ENCODE assay signal across 8 mouse cellular contexts in the genomic region with DNA sequence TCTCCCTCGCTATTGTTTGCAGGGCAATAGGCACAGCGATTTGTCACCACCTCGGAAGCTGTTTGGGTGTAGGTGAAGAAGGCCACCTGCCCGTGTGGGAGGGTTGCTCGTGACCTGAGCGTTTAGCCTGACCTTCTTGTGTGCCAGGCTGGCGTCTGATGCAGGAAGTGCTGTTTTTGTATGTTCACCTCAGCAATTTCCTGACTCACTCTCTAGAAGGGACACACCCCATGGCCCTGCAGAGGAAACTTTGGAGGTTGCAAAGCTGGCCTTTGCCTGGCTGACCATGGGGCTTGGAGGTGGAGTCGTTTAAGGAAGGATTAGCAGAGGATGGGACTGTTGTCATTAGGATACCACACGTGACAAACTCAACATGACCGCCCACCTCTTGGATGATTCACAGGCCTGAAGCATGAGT. TPM values are rescaled to one million over a fixed set of nuclear protein-coding genes. Genes with fewer than 3 reads are reported as not detected.
DNase-seq lines count a peak whose midpoint lies in the region; ATAC-seq and TF ChIP-seq lines count a peak whose summit lies in the region.

No protein-coding gene starts in this region.

- no peaks in the 10 kb centered on the region for H3K36me3 ChIP-seq in forebrain, embryonic 10.5 days (replicated peaks)
- H3K36me3 ChIP-seq in forebrain, embryonic 13.5 days (ENCODE audit: poor library complexity, severe bottlenecking) = no peaks in the 10 kb centered on the region
- H3K36me3 ChIP-seq in intestine, postnatal 0 days (ENCODE audit: control insufficient read depth, insufficient read depth) = no peaks in the 10 kb centered on the region
- peaks cover 24% of the 10 kb centered on the region for H3K36me3 ChIP-seq in megakaryocyte, embryonic 14.5 days (replicated peaks; ENCODE audit: low read length)

- H3K27me3 ChIP-seq in forebrain, embryonic 10.5 days (ENCODE audit: poor library complexity, severe bottlenecking) = no peaks in the 10 kb centered on the region
- no peaks in the 10 kb centered on the region for H3K27me3 ChIP-seq in forebrain, embryonic 13.5 days
- H3K27me3 ChIP-seq in Patski = no peaks in the 10 kb centered on the region
- H3K27me3 ChIP-seq in intestine, postnatal 0 days (replicated peaks; ENCODE audit: control insufficient read depth, insufficient read depth, low read length) = no peaks in the 10 kb centered on the region
- no peaks in the 10 kb centered on the region for H3K27me3 ChIP-seq in megakaryocyte, embryonic 14.5 days (replicated peaks)

- H3K9ac ChIP-seq in forebrain, embryonic 13.5 days = no peak overlapping the region
- H3K9ac ChIP-seq in intestine, postnatal 0 days (ENCODE audit: low read depth, low read length) = no peak overlapping the region

- H3K4me3 ChIP-seq in forebrain, embryonic 10.5 days = no peak overlapping the region
- no peak overlapping the region for H3K4me3 ChIP-seq in forebrain, embryonic 13.5 days
- H3K4me3 ChIP-seq in intestine, postnatal 0 days (ENCODE audit: low read depth, low read length) = no peak overlapping the region
- peak overlapping the region; percentile 34 for H3K4me3 ChIP-seq in megakaryocyte, embryonic 14.5 days (replicated peaks)

- CTCF ChIA-PET in Patski (lab: Charles Lee) = no interaction called here

- H3K4me1 ChIP-seq in forebrain, embryonic 10.5 days = peaks cover 30% of the 10 kb centered on the region
- H3K4me1 ChIP-seq in forebrain, embryonic 13.5 days = no peaks in the 10 kb centered on the region
- no peaks in the 10 kb centered on the region for H3K4me1 ChIP-seq in intestine, postnatal 0 days (replicated peaks; ENCODE audit: control insufficient read depth, insufficient read depth, low read length)
- H3K4me1 ChIP-seq in megakaryocyte, embryonic 14.5 days = peaks cover 84% of the 10 kb centered on the region

- H3K9me3 ChIP-seq in forebrain, embryonic 10.5 days = no peaks in the 10 kb centered on the region
- H3K9me3 ChIP-seq in forebrain, embryonic 13.5 days (replicated peaks) = no peaks in the 10 kb centered on the region
- H3K9me3 ChIP-seq in intestine, postnatal 0 days (ENCODE audit: control insufficient read depth) = no peaks in the 10 kb centered on the region
- H3K9me3 ChIP-seq in megakaryocyte, embryonic 14.5 days = no peaks in the 10 kb centered on the region

- in situ Hi-C loops in Patski (cut with MboI; ENCODE audit: low pct_unique_long_range_greater_than_20kb) = loop anchor here (5.0 kb wide), 1 partner anchor 243 kb away; no protein-coding TSS in a partner anchor

- POLR2A ChIA-PET in Patski (lab: Charles Lee) = interaction anchor here (0.6 to 1.5 kb wide), 2 partner anchors 21 to 400 kb away, joined by 4 read pairs; no protein-coding TSS in a partner anchor

- no peak for ATAC-seq in forebrain, embryonic 13.5 days
- ATAC-seq in Patski = peak; percentile 51
- peak; percentile 46; the same call in 1 of the 2 replicates for ATAC-seq in intestine, postnatal 0 days

- TF ChIP-seq CTCF in Patski (IDR thresholded peaks at IDR 0.05) = no peak
- no peak for TF ChIP-seq CTCF in intestine, postnatal 0 days (IDR thresholded peaks at IDR 0.05; ENCODE audit: low read depth)

- WGBS in forebrain, embryonic 10.5 days = 46% methylated on average over 10 of the region's 10 CpGs
- WGBS in forebrain, embryonic 13.5 days = 46% methylated on average over 10 of the region's 10 CpGs
- WGBS in intestine, postnatal 0 days = 11% methylated on average over 10 of the region's 10 CpGs

- no peak for DNase-seq in forebrain, embryonic 10.5 days (ENCODE audit: extremely low spot score, low spot score)
- DNase-seq in Patski (ENCODE audit: low read depth, low spot score) = no peak
- no peak for DNase-seq in cerebellum, adult 9-10 months
- DNase-seq in right cerebral cortex, postnatal 36 days (ENCODE audit: low spot score in 2 of 2) = no peak
- DNase-seq in layer of hippocampus, postnatal 10 days (ENCODE audit: low spot score in 2 of 2) = no peak

- H3K27ac ChIP-seq in forebrain, embryonic 10.5 days = 0 out of 2 replicates have a peak overlapping the region, but pooled peaks have one; percentile 30
- no peak overlapping the region for H3K27ac ChIP-seq in forebrain, embryonic 13.5 days
- no peak overlapping the region for H3K27ac ChIP-seq in intestine, postnatal 0 days (ENCODE audit: low read depth, low read length)

- H3K4me2 ChIP-seq in forebrain, embryonic 13.5 days = no peak overlapping the region
- H3K4me2 ChIP-seq in intestine, postnatal 0 days (replicated peaks; ENCODE audit: low read depth) = no peak overlapping the region

RNA-seq across cellular contexts. Expression of a gene that starts 18.9 kb away (rescaled TPM):
- 26.3 and 28.1 TPM in 2 replicates for polyA plus RNA-seq in forebrain, embryonic 10.5 days (2016; fragmentation: Nextera tagmentation; extraction: Ambion mirVana)
- 44.7 and 45.2 TPM in 2 replicates for polyA plus RNA-seq in forebrain, embryonic 13.5 days (2015; fragmentation: Nextera tagmentation; extraction: Ambion mirVana)
- polyA plus RNA-seq in Patski (2021) = 128 TPM
- polyA plus RNA-seq in intestine, postnatal 0 days (2015; fragmentation: Nextera tagmentation; extraction: Ambion mirVana) = 29.3 and 32.8 TPM in 2 replicates
- 11.4 and 14.3 TPM in 2 replicates for polyA plus RNA-seq in megakaryocyte, embryonic 14.5 days (2012; ENCODE audit: insufficient read depth, low replicate concordance)
- total RNA-seq in layer of hippocampus, postnatal 10 days (2021) = 100 to 1,000 TPM; 129 to 138 TPM
